Mouse (Mus musculus): Measurements from ENCODE around the gene Ccdc177. TPM values are rescaled to one million over a fixed set of nuclear protein-coding genes. Genes with fewer than 3 reads are reported as not detected.

The Ccdc177 gene
- polyA plus RNA-seq, 3 experiments from 2014 or later: not detected

- no peak for ATAC-seq
These were observed 23.8 kb downstream of the Ccdc177 start for GRCm38 (mm10) chr12:80736464-80737282.

GRCm38 (mm10) chr12:80734526-80735470 is 25.7 kb downstream of the Ccdc177 start:
- no peak for ATAC-seq

- ATAC-seq: no peak
These were observed 29.9 kb downstream of the Ccdc177 start for GRCm38 (mm10) chr12:80730567-80730966.

- no peak for ATAC-seq
These were observed 30.5 kb downstream of the Ccdc177 start for GRCm38 (mm10) chr12:80729758-80730530.

- no peak for ATAC-seq
These were observed 31.7 kb downstream of the Ccdc177 start for GRCm38 (mm10) chr12:80728814-80729213.

- no peak for ATAC-seq
These were observed 32.3 kb downstream of the Ccdc177 start for GRCm38 (mm10) chr12:80728207-80728606.

- no peak for ATAC-seq
These were observed 35.5 kb downstream of the Ccdc177 start for GRCm38 (mm10) chr12:80724853-80725559.

- ATAC-seq: no peak
These were observed 39.0 kb downstream of the Ccdc177 start for GRCm38 (mm10) chr12:80721458-80721857.

- no peak for ATAC-seq
These were observed 40.0 kb downstream of the Ccdc177 start for GRCm38 (mm10) chr12:80720507-80720906.

- ATAC-seq: no peak
These were observed 41.3 kb downstream of the Ccdc177 start for GRCm38 (mm10) chr12:80719141-80719540.

- no peak for ATAC-seq
These were observed 44.6 kb downstream of the Ccdc177 start for GRCm38 (mm10) chr12:80715915-80716314.

GRCm38 (mm10) chr12:80706915-80707604 is 53.4 kb downstream of the Ccdc177 start:
- ATAC-seq: no peak

GRCm38 (mm10) chr12:80706208-80706914 is 54.1 kb downstream of the Ccdc177 start:
- no peak for ATAC-seq

Other genes starting within 250 kb of the Ccdc177 start
- gene Galnt16, start 242.4 kb downstream of the Ccdc177 start, polyA plus RNA-seq (2017; shearing (Covaris generic)): 1 to 10 TPM in 1 of 3 experiments, under 1 TPM in 1, not detected in 1; 0.70 to 1.6 TPM
- 10 to 100 TPM; 22.2 to 22.7 (median 22.5) TPM for gene Slc39a9, start 116.8 kb downstream of the Ccdc177 start, polyA plus RNA-seq (2017; shearing (Covaris generic))
- gene Erh, start 116.3 kb downstream of the Ccdc177 start, polyA plus RNA-seq (2017; shearing (Covaris generic)): 100 to 1,000 TPM; 131 to 147 (median 146) TPM
- gene Plekhd1, start 68.1 kb downstream of the Ccdc177 start, polyA plus RNA-seq (2017; shearing (Covaris generic)): 1 to 10 TPM in 2 of 3 experiments, not detected in 1; 1.5 to 2.4 TPM
- 10 to 100 TPM; 21.2 to 32.8 (median 26.7) TPM for gene Susd6, start 29.8 kb upstream of the Ccdc177 start, polyA plus RNA-seq (2017; shearing (Covaris generic))
- 100 to 1,000 TPM; 316 to 665 (median 602) TPM for gene Srsf5, start 184.8 kb upstream of the Ccdc177 start, polyA plus RNA-seq (2017; shearing (Covaris generic))
- 1 to 10 TPM; 1.3 to 2.6 (median 1.9) TPM for gene Slc10a1, start 208.0 kb upstream of the Ccdc177 start, polyA plus RNA-seq (2017; shearing (Covaris generic))